Mouse (Mus musculus): ENCODE measurements at regions not wholly inside any gene's neighbourhood (a gene's known extent, or its start where the extent isn't known, plus 50 kb on each side); places are given as distances from the start of the nearest gene placed in this dataset.

DNA sequence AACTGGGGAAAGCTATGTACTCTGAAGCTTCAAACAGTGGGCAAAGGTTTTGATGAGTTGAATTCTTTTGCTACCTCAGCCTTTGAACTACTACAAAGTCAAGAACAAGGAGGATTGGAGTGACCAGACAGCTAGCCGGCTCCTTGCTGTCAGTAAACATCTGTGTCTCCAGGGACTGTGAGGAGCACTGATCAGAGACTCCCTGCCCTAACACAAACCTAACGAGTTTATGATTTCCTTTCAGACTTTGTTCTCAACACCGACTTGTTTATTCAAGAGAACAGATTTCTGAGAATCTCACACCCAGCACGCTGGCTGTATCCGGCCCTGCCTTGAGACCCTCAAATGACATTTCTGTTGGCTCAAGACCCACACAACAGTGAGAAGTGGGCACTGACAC lies 154.4 kb downstream of the Irs2 start:
- H3K9me3 ChIP-seq (replicated peaks; ENCODE audit: control insufficient read depth, low read length): no peaks in the 10 kb centered on the region
- H3K27ac ChIP-seq (ENCODE audit: low read length): peak overlapping the region; percentile 65
- H3K4me2 ChIP-seq (ENCODE audit: low read depth, low read length): no peak overlapping the region
- H3K4me3 ChIP-seq (ENCODE audit: low read depth, low read length): no peak overlapping the region
- no peaks in the 10 kb centered on the region for H3K36me3 ChIP-seq (ENCODE audit: control insufficient read depth, insufficient read depth)
- H3K27me3 ChIP-seq (ENCODE audit: control insufficient read depth, insufficient read depth, low read depth, low read length): no peaks in the 10 kb centered on the region
- no peak for ATAC-seq (ENCODE audit: low read depth)
- H3K4me1 ChIP-seq (ENCODE audit: control insufficient read depth, low read depth, low read length): no peaks in the 10 kb centered on the region
- WGBS (ENCODE audit: insufficient replicate concordance): 40% methylated on average over 5 of the region's 5 CpGs
- H3K9ac ChIP-seq (ENCODE audit: low read depth, low read length): no peak overlapping the region

DNA sequence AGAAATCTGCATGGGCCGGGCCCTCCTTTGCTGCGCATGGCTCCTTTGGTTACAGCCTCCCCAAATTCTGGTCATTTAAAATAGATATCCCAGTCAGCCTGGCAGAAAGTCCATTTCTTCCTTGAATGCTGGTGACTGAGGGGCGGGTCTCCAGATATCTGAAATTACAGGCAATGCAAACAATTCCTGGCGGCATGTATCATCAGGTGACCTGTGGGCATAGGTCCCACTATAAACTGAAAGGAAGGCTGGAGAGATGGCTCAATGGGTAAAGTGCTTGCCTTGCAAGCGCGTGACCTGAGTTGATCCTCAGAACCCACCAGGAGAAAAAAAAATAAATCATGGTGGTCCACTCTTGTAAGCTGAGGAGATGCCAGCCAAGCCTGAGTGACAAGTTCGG lies 158.3 kb downstream of the Irs2 start:
- 72% methylated on average over 7 of the region's 7 CpGs for WGBS (ENCODE audit: insufficient replicate concordance)
- Histone ChIP-seq H3K36me3 (ENCODE audit: control insufficient read depth, insufficient read depth) (no peaks in the 10 kb centered on the region), H3K27me3 (ENCODE audit: control insufficient read depth, insufficient read depth, low read depth, low read length) (no peaks in the 10 kb centered on the region), H3K9ac (ENCODE audit: low read depth, low read length) (no peak overlapping the region), H3K9me3 (replicated peaks; ENCODE audit: control insufficient read depth, low read length) (no peaks in the 10 kb centered on the region), H3K4me2 (ENCODE audit: low read depth, low read length) (no peak overlapping the region), H3K4me1 (ENCODE audit: control insufficient read depth, low read depth, low read length) (no peaks in the 10 kb centered on the region), H3K27ac (ENCODE audit: low read length) (no peak overlapping the region), H3K4me3 (ENCODE audit: low read depth, low read length) (no peak overlapping the region)
- ATAC-seq (ENCODE audit: low read depth): no peak

DNA sequence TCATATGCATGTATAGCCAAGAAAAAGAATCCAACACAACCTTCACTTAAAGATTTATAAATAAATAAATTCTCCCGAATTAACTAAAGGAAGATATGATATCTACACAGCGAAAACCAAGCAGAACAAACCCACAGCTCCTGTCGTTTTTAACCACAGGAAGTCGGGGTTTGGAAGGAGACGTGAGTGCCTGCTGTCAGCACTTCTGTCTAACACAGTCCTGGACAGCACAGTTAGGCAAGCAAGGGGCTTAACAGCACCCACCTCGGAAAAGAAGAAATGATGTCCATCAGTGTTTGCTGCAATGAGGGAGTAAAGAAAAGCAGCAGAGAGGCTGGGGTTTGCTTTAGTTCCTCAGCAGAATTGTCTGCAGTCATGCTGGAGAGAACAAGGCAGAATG lies 162.7 kb downstream of the Irs2 start:
- Histone ChIP-seq H3K27ac (ENCODE audit: low read length) (no peak overlapping the region), H3K4me1 (ENCODE audit: control insufficient read depth, low read depth, low read length) (no peaks in the 10 kb centered on the region), H3K9me3 (replicated peaks; ENCODE audit: control insufficient read depth, low read length) (no peaks in the 10 kb centered on the region), H3K4me2 (ENCODE audit: low read depth, low read length) (no peak overlapping the region), H3K27me3 (ENCODE audit: control insufficient read depth, insufficient read depth, low read depth, low read length) (no peaks in the 10 kb centered on the region), H3K4me3 (ENCODE audit: low read depth, low read length) (no peak overlapping the region), H3K9ac (ENCODE audit: low read depth, low read length) (no peak overlapping the region), H3K36me3 (ENCODE audit: control insufficient read depth, insufficient read depth) (no peaks in the 10 kb centered on the region)
- WGBS (ENCODE audit: insufficient replicate concordance): 14% methylated on average over 6 of the region's 6 CpGs
- no peak for ATAC-seq (ENCODE audit: low read depth)

GRCm38 (mm10) chr8:10840853-10841531 lies 167.3 kb downstream of the Irs2 start:
- no peaks in the 10 kb centered on the region for H3K9me3 ChIP-seq (replicated peaks; ENCODE audit: control insufficient read depth, low read length)
- H3K27ac ChIP-seq (ENCODE audit: low read length): no peak overlapping the region
- no peaks in the 10 kb centered on the region for H3K36me3 ChIP-seq (ENCODE audit: control insufficient read depth, insufficient read depth)
- H3K9ac ChIP-seq (ENCODE audit: low read depth, low read length): no peak overlapping the region
- H3K4me3 ChIP-seq (ENCODE audit: low read depth, low read length): no peak overlapping the region
- H3K27me3 ChIP-seq (ENCODE audit: control insufficient read depth, insufficient read depth, low read depth, low read length): no peaks in the 10 kb centered on the region
- no peak overlapping the region for H3K4me2 ChIP-seq (ENCODE audit: low read depth, low read length)
- WGBS (ENCODE audit: insufficient replicate concordance): 70% methylated on average over 12 of the region's 12 CpGs
- no peaks in the 10 kb centered on the region for H3K4me1 ChIP-seq (ENCODE audit: control insufficient read depth, low read depth, low read length)
- ATAC-seq (ENCODE audit: low read depth): no peak

DNA sequence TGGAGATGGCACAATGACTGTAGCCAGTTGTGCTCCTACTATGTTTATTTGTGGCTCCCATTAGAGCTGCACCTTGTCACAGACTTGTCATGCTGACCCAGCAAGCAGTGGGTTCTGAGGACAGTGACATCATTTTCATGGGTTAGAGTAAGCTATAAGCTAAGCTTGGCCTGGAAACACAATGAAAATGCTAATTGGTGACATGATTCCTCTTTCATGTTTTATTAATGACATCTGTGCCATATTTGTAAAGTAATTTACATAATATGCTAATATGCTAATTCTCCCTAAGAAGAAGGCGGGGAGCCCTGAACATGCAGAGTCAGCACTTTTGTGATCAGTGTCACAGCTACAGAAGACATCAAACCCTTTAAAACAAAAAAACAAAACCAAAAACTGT lies 168.2 kb downstream of the Irs2 start:
- Histone ChIP-seq H3K9me3 (replicated peaks; ENCODE audit: control insufficient read depth, low read length) (no peaks in the 10 kb centered on the region), H3K4me1 (ENCODE audit: control insufficient read depth, low read depth, low read length) (no peaks in the 10 kb centered on the region), H3K9ac (ENCODE audit: low read depth, low read length) (no peak overlapping the region), H3K4me3 (ENCODE audit: low read depth, low read length) (no peak overlapping the region), H3K4me2 (ENCODE audit: low read depth, low read length) (no peak overlapping the region), H3K27ac (ENCODE audit: low read length) (no peak overlapping the region), H3K27me3 (ENCODE audit: control insufficient read depth, insufficient read depth, low read depth, low read length) (no peaks in the 10 kb centered on the region), H3K36me3 (ENCODE audit: control insufficient read depth, insufficient read depth) (no peaks in the 10 kb centered on the region)
- WGBS (ENCODE audit: insufficient replicate concordance): 77% methylated on average over 1 of the region's 1 CpGs
- no peak for ATAC-seq (ENCODE audit: low read depth)

DNA sequence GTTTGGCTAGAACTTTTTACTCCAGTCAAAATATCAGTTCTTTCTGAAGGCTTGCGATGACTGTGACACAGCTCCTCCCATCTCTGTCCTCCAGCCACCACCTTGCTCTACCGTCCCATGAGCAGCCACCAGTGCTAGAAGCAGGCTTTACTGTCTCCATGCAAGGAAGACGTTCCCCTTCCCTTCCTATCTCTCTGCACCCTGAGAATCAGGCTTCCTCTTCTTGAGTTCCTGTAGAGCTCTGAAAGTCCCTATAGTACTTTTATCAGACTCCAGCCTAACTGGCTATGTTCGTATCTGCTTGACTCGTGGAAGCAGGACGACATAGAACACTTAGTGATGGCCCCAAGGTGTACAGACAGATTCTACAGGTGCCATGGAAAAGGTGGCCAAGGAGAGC lies 173.2 kb downstream of the Irs2 start:
- ATAC-seq (ENCODE audit: low read depth): no peak
- no peaks in the 10 kb centered on the region for H3K36me3 ChIP-seq (ENCODE audit: control insufficient read depth, insufficient read depth)
- no peaks in the 10 kb centered on the region for H3K27me3 ChIP-seq (ENCODE audit: control insufficient read depth, insufficient read depth, low read depth, low read length)
- no peak overlapping the region for H3K27ac ChIP-seq (ENCODE audit: low read length)
- H3K9me3 ChIP-seq (replicated peaks; ENCODE audit: control insufficient read depth, low read length): no peaks in the 10 kb centered on the region
- no peak overlapping the region for H3K4me3 ChIP-seq (ENCODE audit: low read depth, low read length)
- 18% methylated on average over 6 of the region's 6 CpGs for WGBS (ENCODE audit: insufficient replicate concordance)
- no peak overlapping the region for H3K9ac ChIP-seq (ENCODE audit: low read depth, low read length)
- H3K4me1 ChIP-seq (ENCODE audit: control insufficient read depth, low read depth, low read length): no peaks in the 10 kb centered on the region
- no peak overlapping the region for H3K4me2 ChIP-seq (ENCODE audit: low read depth, low read length)

DNA sequence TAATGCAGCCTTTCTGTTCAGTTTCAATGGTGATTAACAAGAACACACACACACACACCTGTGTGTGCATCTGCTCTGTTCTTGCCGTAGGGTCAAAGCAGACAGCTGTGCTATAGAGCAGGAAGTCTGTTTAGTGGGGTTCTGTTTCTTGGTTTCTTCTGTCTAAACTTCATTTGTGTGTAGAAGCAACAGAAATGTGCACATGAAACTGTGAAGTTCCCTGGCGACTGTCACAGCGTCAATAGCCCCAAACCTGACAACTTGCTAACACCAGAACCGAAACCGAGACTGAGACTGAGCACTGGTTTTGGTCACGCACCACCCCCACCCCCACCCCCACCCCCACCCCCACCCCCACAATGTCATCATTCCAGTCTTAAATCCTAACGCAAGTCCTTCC lies 176.4 kb downstream of the Irs2 start:
- Histone ChIP-seq H3K4me1 (ENCODE audit: control insufficient read depth, low read depth, low read length) (no peaks in the 10 kb centered on the region), H3K4me3 (ENCODE audit: low read depth, low read length) (no peak overlapping the region), H3K4me2 (ENCODE audit: low read depth, low read length) (no peak overlapping the region), H3K9me3 (replicated peaks; ENCODE audit: control insufficient read depth, low read length) (no peaks in the 10 kb centered on the region), H3K27me3 (ENCODE audit: control insufficient read depth, insufficient read depth, low read depth, low read length) (no peaks in the 10 kb centered on the region), H3K27ac (ENCODE audit: low read length) (no peak overlapping the region), H3K36me3 (ENCODE audit: control insufficient read depth, insufficient read depth) (no peaks in the 10 kb centered on the region), H3K9ac (ENCODE audit: low read depth, low read length) (no peak overlapping the region)
- no peak for ATAC-seq (ENCODE audit: low read depth)
- WGBS (ENCODE audit: insufficient replicate concordance): 53% methylated on average over 7 of the region's 7 CpGs

DNA sequence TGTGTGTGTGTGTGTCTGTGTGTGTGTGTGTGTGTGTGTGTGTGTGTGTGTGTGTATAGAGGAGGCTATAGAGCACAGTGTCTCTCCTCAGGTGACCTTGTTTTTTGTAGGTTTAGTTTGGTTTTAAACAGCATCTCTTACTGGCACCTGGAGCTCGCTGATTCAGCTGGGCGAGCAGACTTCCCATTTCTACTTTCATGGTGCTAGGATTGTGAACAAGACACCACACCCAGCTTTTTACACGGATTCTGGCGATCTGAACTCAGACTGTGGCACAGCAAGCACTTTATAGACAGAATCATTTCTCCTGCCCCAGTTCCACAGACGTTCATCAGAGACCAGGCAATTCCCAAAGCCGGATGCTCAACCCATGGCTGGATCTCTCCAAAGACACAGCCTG lies 177.0 kb downstream of the Irs2 start:
- Histone ChIP-seq H3K27me3 (ENCODE audit: control insufficient read depth, insufficient read depth, low read depth, low read length) (no peaks in the 10 kb centered on the region), H3K4me1 (ENCODE audit: control insufficient read depth, low read depth, low read length) (no peaks in the 10 kb centered on the region), H3K9me3 (replicated peaks; ENCODE audit: control insufficient read depth, low read length) (no peaks in the 10 kb centered on the region), H3K9ac (ENCODE audit: low read depth, low read length) (no peak overlapping the region), H3K4me2 (ENCODE audit: low read depth, low read length) (no peak overlapping the region), H3K27ac (ENCODE audit: low read length) (no peak overlapping the region), H3K4me3 (ENCODE audit: low read depth, low read length) (no peak overlapping the region), H3K36me3 (ENCODE audit: control insufficient read depth, insufficient read depth) (no peaks in the 10 kb centered on the region)
- 52% methylated on average over 6 of the region's 6 CpGs for WGBS (ENCODE audit: insufficient replicate concordance)
- ATAC-seq (ENCODE audit: low read depth): no peak

DNA sequence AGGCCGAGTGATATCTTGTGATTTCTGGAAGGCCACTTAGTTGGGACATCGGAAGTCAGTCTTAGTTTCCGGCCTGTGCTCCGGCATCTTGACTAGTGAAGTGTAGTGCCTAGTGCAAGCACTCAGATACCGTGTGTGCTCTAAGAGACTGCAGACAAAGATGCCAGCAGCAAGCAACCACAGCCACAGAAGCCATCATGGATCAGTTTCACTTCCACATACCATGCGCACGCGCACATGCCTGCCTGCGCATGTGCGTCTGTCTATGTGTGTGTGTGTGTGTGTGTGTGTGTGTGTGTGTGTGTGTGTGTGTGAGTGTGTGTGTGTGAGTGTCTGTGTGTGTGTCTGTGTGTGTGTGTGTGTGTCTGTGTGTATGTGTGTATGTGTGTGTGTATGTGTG lies 177.4 kb downstream of the Irs2 start:
- H3K4me1 ChIP-seq (ENCODE audit: control insufficient read depth, low read depth, low read length): no peaks in the 10 kb centered on the region
- no peaks in the 10 kb centered on the region for H3K27me3 ChIP-seq (ENCODE audit: control insufficient read depth, insufficient read depth, low read depth, low read length)
- H3K9me3 ChIP-seq (replicated peaks; ENCODE audit: control insufficient read depth, low read length): no peaks in the 10 kb centered on the region
- H3K4me3 ChIP-seq (ENCODE audit: low read depth, low read length): no peak overlapping the region
- WGBS (ENCODE audit: insufficient replicate concordance): 74% methylated on average over 10 of the region's 10 CpGs
- ATAC-seq (ENCODE audit: low read depth): no peak
- no peak overlapping the region for H3K4me2 ChIP-seq (ENCODE audit: low read depth, low read length)
- no peaks in the 10 kb centered on the region for H3K36me3 ChIP-seq (ENCODE audit: control insufficient read depth, insufficient read depth)
- H3K27ac ChIP-seq (ENCODE audit: low read length): no peak overlapping the region
- H3K9ac ChIP-seq (ENCODE audit: low read depth, low read length): no peak overlapping the region

Measured in liver, embryonic 16.5 days (tissue).